Mouse (Mus musculus) retina, postnatal 1 day (tissue): ENCODE results near the gene Irf4.
A peak's percentile ranks its signal among the peaks of the same experiment; 100 is the strongest.

Source experiments
- DNase-seq: peaks from one replicate; pipeline ENCODE4 v3.0.0-alpha.2; 2012

Irf4 gene

GRCm38 (mm10) chr13:30764014-30764740, 15.2 kb downstream of the Irf4 start:
- DNase-seq = no peak

GRCm38 (mm10) chr13:30765906-30766305, 16.9 kb downstream of the Irf4 start:
- DNase-seq = no peak

GRCm38 (mm10) chr13:30766636-30767476, 17.8 kb downstream of the Irf4 start:
- no peak for DNase-seq

GRCm38 (mm10) chr13:30767477-30768127, 18.6 kb downstream of the Irf4 start:
- DNase-seq = no peak

- DNase-seq = no peak
These were observed 27.0 kb downstream of the Irf4 start for GRCm38 (mm10) chr13:30776021-30776420.

GRCm38 (mm10) chr13:30777678-30778179, 28.7 kb downstream of the Irf4 start:
- no peak for DNase-seq

- no peak for DNase-seq
These were observed 32.9 kb downstream of the Irf4 start for GRCm38 (mm10) chr13:30781905-30782304.

GRCm38 (mm10) chr13:30782419-30782818, 33.4 kb downstream of the Irf4 start:
- DNase-seq = no peak

- no peak for DNase-seq
These were observed 36.5 kb downstream of the Irf4 start for GRCm38 (mm10) chr13:30785423-30786040.

- DNase-seq = no peak
These were observed 37.4 kb downstream of the Irf4 start for GRCm38 (mm10) chr13:30786235-30787035.

- DNase-seq = peak; percentile 50
These were observed 38.0 kb downstream of the Irf4 start for GRCm38 (mm10) chr13:30787036-30787320.

- DNase-seq = peak; percentile 11
These were observed 38.5 kb downstream of the Irf4 start for GRCm38 (mm10) chr13:30787556-30787955.

- DNase-seq = no peak
These were observed 38.9 kb downstream of the Irf4 start for GRCm38 (mm10) chr13:30787960-30788359.

- no peak for DNase-seq
These were observed 39.4 kb downstream of the Irf4 start for GRCm38 (mm10) chr13:30788421-30788820.

- no peak for DNase-seq
These were observed 41.0 kb downstream of the Irf4 start for GRCm38 (mm10) chr13:30790016-30790415.

GRCm38 (mm10) chr13:30792308-30792707, 43.3 kb downstream of the Irf4 start:
- DNase-seq = no peak

GRCm38 (mm10) chr13:30792741-30793140, 43.7 kb downstream of the Irf4 start:
- no peak for DNase-seq

GRCm38 (mm10) chr13:30793196-30793595, 44.2 kb downstream of the Irf4 start:
- no peak for DNase-seq

GRCm38 (mm10) chr13:30793616-30794015, 44.6 kb downstream of the Irf4 start:
- no peak for DNase-seq

- DNase-seq = no peak
These were observed 46.9 kb downstream of the Irf4 start for GRCm38 (mm10) chr13:30795960-30796359.

- DNase-seq = no peak
These were observed 52.9 kb downstream of the Irf4 start for GRCm38 (mm10) chr13:30801886-30802285.

- no peak for DNase-seq
These were observed 53.4 kb downstream of the Irf4 start for GRCm38 (mm10) chr13:30802336-30802955.
